Mouse (Mus musculus) hindbrain, embryonic 15.5 days (tissue): ENCODE data around the gene Atp5j2. TPM values are rescaled to one million over a fixed set of nuclear protein-coding genes. Genes with fewer than 3 reads are reported as not detected.
"Not testable (repeated sequence)": the region's sequence is repeated elsewhere in the genome, so short reads cannot be mapped to it uniquely, and the experiment has no call there.

Experiments
- ATAC-seq: fragments of 200-750 bp; cut with Nextera tagmentation; 2 replicates; pipeline ENCODE4 v1.8.0; 2017; ENCODE audit warnings: low read depth, moderate number of reproducible peaks, moderate TSS enrichment; ENCODE audit not compliant: low FRiP score
- H3K27ac ChIP-seq: fragments of 300-500 bp; sonication (generic); replicated peaks from 2 replicates; pipeline ENCODE4 v1.5.1; 2015; ENCODE audit warnings: mild to moderate bottlenecking, inconsistent platforms
- H3K27me3 ChIP-seq: fragments of 300-500 bp; sonication (generic); 2 replicates; pipeline ENCODE4 v1.6.1; 2015; ENCODE audit warnings: control low read depth, inconsistent platforms
- H3K36me3 ChIP-seq: fragments of 300-500 bp; sonication (generic); 2 replicates; pipeline ENCODE4 v1.6.1; 2015; ENCODE audit warnings: control low read depth, inconsistent platforms
- H3K4me1 ChIP-seq: fragments of 300-500 bp; sonication (generic); replicated peaks from 2 replicates; pipeline ENCODE4 v1.6.1; 2015; ENCODE audit warnings: control low read depth, inconsistent platforms
- H3K4me2 ChIP-seq: fragments of 300-500 bp; sonication (generic); 2 replicates; pipeline ENCODE4 v1.6.1; 2015; ENCODE audit warnings: moderate library complexity, mild to moderate bottlenecking, inconsistent platforms
- H3K4me3 ChIP-seq: fragments of 300-500 bp; sonication (generic); 2 replicates; pipeline ENCODE4 v1.5.1; 2015; ENCODE audit warnings: mild to moderate bottlenecking, inconsistent platforms
- H3K9ac ChIP-seq: fragments of 300-500 bp; sonication (generic); 2 replicates; pipeline ENCODE4 v1.6.1; 2015; ENCODE audit warnings: inconsistent platforms
- H3K9me3 ChIP-seq: fragments of 300-500 bp; sonication (generic); 2 replicates; pipeline ENCODE4 v1.6.1; 2016; ENCODE audit warnings: control low read depth, inconsistent platforms
- WGBS: fragments of 180-500 bp; shearing (Covaris S2); methylation state at CpG from one replicate; pipeline ENCODE4 v1.1.7; 2015; 5-methylcytosine and 5-hydroxymethylcytosine counted together
- polyA plus RNA-seq: library from polyadenylated mRNA; unstranded; fragments of >200 nt; fragmentation: Nextera tagmentation; extraction: Ambion mirVana; gene quantifications from 2 replicates; pipeline ENCODE4 v1.2.1, GENCODE M21; 2015

The Atp5j2 gene
- polyA plus RNA-seq = 716 and 780 TPM in 2 replicates

GRCm38 (mm10) chr5:145191962-145192361, at the start of gene Atp5j2:
Atp5j2 (minus strand) TSS chr5:145192062.
- peaks cover 34% of the 10 kb centered on the region for H3K36me3 ChIP-seq
- peak within 1 kb of the TSS; percentile 91 for H3K9ac ChIP-seq
- H3K4me2 ChIP-seq = peak within 1 kb of the TSS; percentile 77
- peak within 1 kb of the TSS; percentile 82 for H3K4me3 ChIP-seq
- ATAC-seq = peak; percentile 1; the same call in 1 of the 2 replicates
- H3K27me3 ChIP-seq = no peaks in the 10 kb centered on the region
- H3K27ac ChIP-seq = peak within 1 kb of the TSS; percentile 89
- WGBS = 89% methylated on average over 2 of the region's 2 CpGs
- H3K4me1 ChIP-seq = peaks cover 28% of the 10 kb centered on the region
- H3K9me3 ChIP-seq = no peaks in the 10 kb centered on the region

GRCm38 (mm10) chr5:145234636-145235035, 42.8 kb upstream of the Atp5j2 start:
- no peak overlapping the region for H3K4me2 ChIP-seq
- no peaks in the 10 kb centered on the region for H3K27me3 ChIP-seq
- H3K9ac ChIP-seq = no peak overlapping the region
- no peak overlapping the region for H3K27ac ChIP-seq
- H3K36me3 ChIP-seq = peaks cover 52% of the 10 kb centered on the region
- no peaks in the 10 kb centered on the region for H3K9me3 ChIP-seq
- no peak overlapping the region for H3K4me3 ChIP-seq
- H3K4me1 ChIP-seq = peaks cover 21% of the 10 kb centered on the region
- ATAC-seq = no peak

- Histone ChIP-seq H3K4me2 (peak overlapping the region; percentile 83), H3K27me3 (no peaks in the 10 kb centered on the region), H3K9ac (peak overlapping the region; percentile 96), H3K4me3 (peak overlapping the region; percentile 84), H3K9me3 (no peaks in the 10 kb centered on the region), H3K27ac (peak overlapping the region; percentile 92), H3K4me1 (peaks cover 21% of the 10 kb centered on the region), H3K36me3 (peaks cover 28% of the 10 kb centered on the region)
- no peak for ATAC-seq
- under 1% methylated on average over 38 of the region's 49 CpGs for WGBS
Observed at GRCm38 (mm10) chr5:145231893-145232411, 40.1 kb upstream of the Atp5j2 start.

GRCm38 (mm10) chr5:145231367-145231871, 39.6 kb upstream of the Atp5j2 start, which contains the start of gene Zfp655:
Zfp655 (plus strand) TSS chr5:145231715.
- peak; percentile 96 for ATAC-seq
- under 1% methylated on average over 42 of the region's 42 CpGs for WGBS
- peaks cover 21% of the 10 kb centered on the region for H3K4me1 ChIP-seq

GRCm38 (mm10) chr5:145230641-145231040, 38.8 kb upstream of the Atp5j2 start:
- no peak for ATAC-seq
- Histone ChIP-seq H3K36me3 (peaks cover 20% of the 10 kb centered on the region), H3K27me3 (no peaks in the 10 kb centered on the region), H3K9me3 (no peaks in the 10 kb centered on the region), H3K27ac (peak overlapping the region; percentile 92), H3K4me2 (peak overlapping the region; percentile 83), H3K4me3 (peak overlapping the region; percentile 84), H3K9ac (peak overlapping the region; percentile 96), H3K4me1 (peaks cover 21% of the 10 kb centered on the region)
- WGBS = 87% methylated on average over 4 of the region's 4 CpGs

More at GRCm38 (mm10) chr5:145231367-145231871, 39.6 kb upstream of the Atp5j2 start, which contains the start of gene Zfp655:
- Histone ChIP-seq H3K9ac (peak within 1 kb of the TSS; percentile 96), H3K36me3 (peaks cover 24% of the 10 kb centered on the region), H3K27ac (peak within 1 kb of the TSS; percentile 92), H3K4me2 (peak within 1 kb of the TSS; percentile 83), H3K27me3 (no peaks in the 10 kb centered on the region), H3K9me3 (no peaks in the 10 kb centered on the region), H3K4me3 (peak within 1 kb of the TSS; percentile 84)

GRCm38 (mm10) chr5:145229283-145229682, 37.4 kb upstream of the Atp5j2 start:
- not testable (repeated sequence) for H3K4me2 ChIP-seq, H3K9me3 ChIP-seq, ATAC-seq, H3K27me3 ChIP-seq, H3K4me3 ChIP-seq, H3K36me3 ChIP-seq, H3K27ac ChIP-seq, H3K9ac ChIP-seq
- 74% methylated on average over 6 of the region's 6 CpGs for WGBS
- H3K4me1 ChIP-seq = peaks cover 21% of the 10 kb centered on the region

- no peaks in the 10 kb centered on the region for H3K9me3 ChIP-seq
- H3K4me2 ChIP-seq = no peak overlapping the region
- peaks cover 7% of the 10 kb centered on the region; the same call in 1 of the 2 replicates for H3K36me3 ChIP-seq
- ATAC-seq = no peak
- H3K27ac ChIP-seq = no peak overlapping the region
- H3K4me1 ChIP-seq = peaks cover 6% of the 10 kb centered on the region
- 56% methylated on average over 2 of the region's 2 CpGs for WGBS
- no peak overlapping the region for H3K4me3 ChIP-seq
- H3K27me3 ChIP-seq = no peaks in the 10 kb centered on the region
- no peak overlapping the region for H3K9ac ChIP-seq
Observed at GRCm38 (mm10) chr5:145226453-145226852, 34.6 kb upstream of the Atp5j2 start.

- no peaks in the 10 kb centered on the region for H3K27me3 ChIP-seq
- H3K36me3 ChIP-seq = peaks cover 33% of the 10 kb centered on the region
- 84% methylated on average over 12 of the region's 12 CpGs for WGBS
- ATAC-seq = no peak
- no peak overlapping the region for H3K27ac ChIP-seq
- no peak overlapping the region for H3K4me2 ChIP-seq
- H3K9me3 ChIP-seq = no peaks in the 10 kb centered on the region
- H3K4me1 ChIP-seq = no peaks in the 10 kb centered on the region
- H3K4me3 ChIP-seq = no peak overlapping the region
- no peak overlapping the region for H3K9ac ChIP-seq
Observed at GRCm38 (mm10) chr5:145223395-145223794, 31.5 kb upstream of the Atp5j2 start.

- no peaks in the 10 kb centered on the region for H3K27me3 ChIP-seq
- H3K27ac ChIP-seq = no peak overlapping the region
- no peak overlapping the region for H3K4me2 ChIP-seq
- peaks cover 38% of the 10 kb centered on the region for H3K36me3 ChIP-seq
- 86% methylated on average over 5 of the region's 5 CpGs for WGBS
- ATAC-seq = no peak
- no peak overlapping the region for H3K9ac ChIP-seq
- no peaks in the 10 kb centered on the region for H3K4me1 ChIP-seq
- H3K9me3 ChIP-seq = no peaks in the 10 kb centered on the region
- no peak overlapping the region for H3K4me3 ChIP-seq
Observed at GRCm38 (mm10) chr5:145222840-145223239, 31.0 kb upstream of the Atp5j2 start.

GRCm38 (mm10) chr5:145219981-145220380, 28.1 kb upstream of the Atp5j2 start:
- peaks cover 39% of the 10 kb centered on the region for H3K36me3 ChIP-seq
- no peak overlapping the region for H3K27ac ChIP-seq
- H3K4me1 ChIP-seq = no peaks in the 10 kb centered on the region
- H3K9me3 ChIP-seq = no peaks in the 10 kb centered on the region
- no peak overlapping the region for H3K9ac ChIP-seq
- no peak for ATAC-seq
- no peak overlapping the region for H3K4me3 ChIP-seq
- no peak overlapping the region for H3K4me2 ChIP-seq
- no peaks in the 10 kb centered on the region for H3K27me3 ChIP-seq
- 88% methylated on average over 8 of the region's 8 CpGs for WGBS

GRCm38 (mm10) chr5:145218671-145219070, 26.8 kb upstream of the Atp5j2 start:
- no peaks in the 10 kb centered on the region for H3K9me3 ChIP-seq
- H3K27me3 ChIP-seq = no peaks in the 10 kb centered on the region
- no peak overlapping the region for H3K9ac ChIP-seq
- no peak overlapping the region for H3K27ac ChIP-seq
- H3K4me3 ChIP-seq = no peak overlapping the region
- ATAC-seq = no peak
- H3K4me1 ChIP-seq = no peaks in the 10 kb centered on the region
- WGBS = 97% methylated on average over 20 of the region's 20 CpGs
- H3K4me2 ChIP-seq = no peak overlapping the region
- H3K36me3 ChIP-seq = peaks cover 45% of the 10 kb centered on the region

GRCm38 (mm10) chr5:145218206-145218605, 26.3 kb upstream of the Atp5j2 start:
- Histone ChIP-seq H3K27me3 (no peaks in the 10 kb centered on the region), H3K36me3 (peaks cover 48% of the 10 kb centered on the region), H3K4me3 (no peak overlapping the region)

More at GRCm38 (mm10) chr5:145218206-145218605, 26.3 kb upstream of the Atp5j2 start:
- no peaks in the 10 kb centered on the region for H3K9me3 ChIP-seq
- H3K9ac ChIP-seq = no peak overlapping the region
- no peak overlapping the region for H3K4me2 ChIP-seq
- H3K27ac ChIP-seq = no peak overlapping the region
- no peaks in the 10 kb centered on the region for H3K4me1 ChIP-seq
- 98% methylated on average over 21 of the region's 21 CpGs for WGBS
- no peak for ATAC-seq
